Mouse (Mus musculus): Measurements from ENCODE around the gene Cxcl10.

DNA sequence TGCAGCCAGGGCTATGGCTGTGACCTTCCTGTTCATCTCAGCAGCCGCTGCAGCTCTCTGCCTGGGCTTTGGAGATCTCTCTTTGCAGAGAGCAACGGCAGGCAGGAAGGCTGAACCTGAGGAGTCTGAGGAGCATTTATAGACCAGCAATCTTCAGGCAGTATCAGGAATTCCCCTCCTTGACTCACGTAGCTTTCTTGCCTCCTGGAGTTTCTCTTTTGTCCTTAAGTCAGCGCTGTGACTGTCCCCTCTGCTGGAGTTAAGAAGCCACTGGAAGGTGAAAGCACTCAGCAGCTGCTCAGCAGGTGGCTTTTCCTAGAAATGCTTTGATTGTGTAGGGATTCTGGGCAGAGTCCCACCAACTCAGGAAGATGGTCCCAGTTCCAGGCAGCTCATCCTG is 14.5 kb upstream of the Cxcl10 start:
- TF ChIP-seq CTCF (IDR thresholded peaks at IDR 0.05; ENCODE audit: insufficient read depth, low read length) (no peak), POLR2A (IDR thresholded peaks at IDR 0.05; ENCODE audit: borderline replicate concordance, extremely low read depth, low read depth, low read length) (no peak)
